Mouse (Mus musculus): ENCODE data around the gene Cfap45.

Cfap45 gene

DNA sequence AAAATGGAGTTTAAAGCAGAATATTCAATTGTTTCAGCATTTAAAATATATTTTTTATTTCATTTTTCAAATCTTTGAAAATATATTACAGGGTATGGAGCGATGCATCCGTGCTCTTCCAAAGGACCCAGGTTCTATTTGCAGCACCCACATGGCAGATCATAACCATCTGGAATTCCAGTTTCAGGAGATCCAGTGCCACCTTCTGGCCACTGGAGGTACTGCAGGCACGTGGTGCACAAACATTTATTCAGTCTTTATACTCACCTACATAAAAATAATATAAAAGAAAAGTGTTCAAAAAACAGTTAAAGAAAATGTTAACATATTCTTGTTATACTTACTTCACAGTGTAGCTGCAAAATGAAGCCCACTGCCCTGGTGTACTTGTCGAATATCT lies 2.6 kb upstream of the Cfap45 start:
- DNase-seq (ENCODE audit: low spot score) = no peak

DNA sequence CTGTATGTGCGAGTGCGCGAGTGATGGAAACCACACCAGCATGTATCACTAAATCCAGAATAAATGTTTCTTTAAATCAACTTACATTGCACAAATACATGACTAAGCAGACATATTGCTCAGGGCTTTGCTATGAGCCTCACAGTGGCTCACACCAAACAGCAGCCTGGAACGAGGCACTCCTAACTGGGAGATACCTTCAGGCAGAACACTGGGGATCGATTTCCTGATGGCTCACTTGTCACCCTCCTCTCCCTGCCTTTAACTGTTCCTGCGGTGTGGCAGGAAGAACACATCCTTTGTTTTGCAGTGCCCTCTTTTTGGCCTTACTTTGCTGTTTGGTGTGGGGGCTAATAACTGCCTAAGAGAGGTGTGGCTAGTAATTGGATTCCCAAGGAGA lies 957 bp upstream of the Cfap45 start:
- DNase-seq (ENCODE audit: low spot score) = no peak

DNA sequence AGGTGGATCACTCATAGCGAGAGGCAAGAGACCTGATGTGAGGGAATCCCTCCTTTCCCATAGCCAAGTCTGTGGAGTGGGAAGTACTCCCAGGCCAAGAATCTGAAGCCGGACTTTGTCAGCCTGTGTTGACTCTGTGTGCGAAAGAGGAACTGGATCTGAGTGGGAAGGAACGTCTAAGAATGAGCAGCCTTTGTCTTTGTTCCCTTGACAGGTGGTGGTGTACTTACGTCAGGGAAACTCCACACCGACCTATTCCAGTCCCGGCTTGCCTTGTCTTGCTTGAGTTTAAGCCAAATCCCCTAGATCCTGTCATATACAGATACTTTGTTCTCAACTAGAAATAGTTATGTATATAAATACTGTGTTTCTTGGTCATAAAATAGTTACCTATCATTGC lies 1.9 kb downstream of the Cfap45 start:
- no peak for DNase-seq (ENCODE audit: low spot score)

DNA sequence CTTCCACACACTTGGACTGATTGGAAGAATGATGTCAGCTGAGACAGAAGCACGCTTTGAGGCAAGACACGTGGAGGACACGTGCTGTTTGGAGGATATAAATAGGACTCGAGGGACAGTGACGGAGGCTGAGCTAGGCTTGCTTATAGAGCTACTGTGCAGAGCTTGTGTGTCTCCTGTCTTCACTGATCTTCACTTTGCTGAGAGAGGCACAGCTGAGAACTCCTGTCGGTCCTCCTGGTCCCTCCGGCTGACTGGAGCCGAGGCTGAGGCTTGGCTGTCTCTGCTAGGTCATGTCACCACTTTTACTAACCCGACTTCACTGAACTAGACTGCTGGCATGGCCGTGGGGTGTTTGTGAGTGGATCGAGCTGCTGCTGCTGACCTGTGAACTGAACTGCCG lies 3.1 kb downstream of the Cfap45 start:
- no peak for DNase-seq (ENCODE audit: low spot score)

DNA sequence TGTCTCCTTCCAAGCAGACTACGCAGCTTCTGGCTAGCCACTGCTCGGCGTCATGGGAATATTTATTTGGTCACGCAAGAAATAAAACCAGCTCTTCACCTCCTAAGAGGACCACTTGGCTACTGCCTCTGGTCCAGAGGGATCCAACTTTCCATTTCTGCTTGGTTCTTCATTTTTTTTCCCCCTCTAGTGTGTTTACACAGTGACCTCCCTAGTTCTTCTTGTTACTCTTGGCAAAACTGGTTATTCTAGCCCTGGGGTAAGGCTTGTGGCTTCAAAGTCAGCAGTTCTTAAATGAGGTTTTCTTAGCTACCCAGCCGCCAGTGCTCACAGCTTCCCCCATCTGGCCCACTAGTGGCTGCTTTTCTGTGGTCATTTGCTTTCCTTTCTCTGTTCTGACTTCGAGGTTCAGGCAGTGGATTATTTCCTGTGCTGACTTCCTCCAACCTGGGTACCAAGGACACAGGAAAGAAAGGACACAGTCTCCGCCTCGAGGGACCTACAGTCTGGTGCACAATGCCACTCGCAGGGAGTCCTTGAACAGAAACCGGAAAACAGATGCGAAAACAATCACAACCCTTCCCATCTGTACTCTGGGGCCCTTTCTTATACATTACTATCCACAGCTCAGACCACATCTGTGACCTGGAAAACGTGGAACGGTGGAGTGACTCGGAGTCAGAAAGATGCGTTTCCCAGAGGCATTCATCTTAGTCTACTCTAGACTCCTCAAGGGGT lies 4.6 kb downstream of the Cfap45 start:
- DNase-seq (ENCODE audit: low spot score) = no peak

DNA sequence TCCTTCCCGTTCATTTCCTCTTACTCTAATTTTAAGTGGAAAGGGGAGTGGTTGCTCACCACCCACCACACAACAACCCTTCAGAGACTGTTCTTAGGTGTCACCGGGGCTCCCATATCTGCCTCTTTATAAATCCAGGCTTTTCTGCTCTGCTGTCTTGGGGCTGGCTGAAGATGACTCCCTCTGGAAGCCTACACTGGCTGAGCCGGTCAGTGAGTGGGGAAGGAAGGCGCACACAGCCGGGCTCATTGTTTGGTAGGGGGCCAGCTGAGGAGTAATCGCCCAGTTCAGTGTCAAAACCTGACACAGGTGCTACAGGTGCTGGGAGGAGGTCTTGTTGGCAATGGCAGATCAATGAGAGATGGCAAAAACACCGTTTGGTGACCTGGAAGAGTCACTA lies 5.4 kb downstream of the Cfap45 start:
- no peak for DNase-seq (ENCODE audit: low spot score)

DNA sequence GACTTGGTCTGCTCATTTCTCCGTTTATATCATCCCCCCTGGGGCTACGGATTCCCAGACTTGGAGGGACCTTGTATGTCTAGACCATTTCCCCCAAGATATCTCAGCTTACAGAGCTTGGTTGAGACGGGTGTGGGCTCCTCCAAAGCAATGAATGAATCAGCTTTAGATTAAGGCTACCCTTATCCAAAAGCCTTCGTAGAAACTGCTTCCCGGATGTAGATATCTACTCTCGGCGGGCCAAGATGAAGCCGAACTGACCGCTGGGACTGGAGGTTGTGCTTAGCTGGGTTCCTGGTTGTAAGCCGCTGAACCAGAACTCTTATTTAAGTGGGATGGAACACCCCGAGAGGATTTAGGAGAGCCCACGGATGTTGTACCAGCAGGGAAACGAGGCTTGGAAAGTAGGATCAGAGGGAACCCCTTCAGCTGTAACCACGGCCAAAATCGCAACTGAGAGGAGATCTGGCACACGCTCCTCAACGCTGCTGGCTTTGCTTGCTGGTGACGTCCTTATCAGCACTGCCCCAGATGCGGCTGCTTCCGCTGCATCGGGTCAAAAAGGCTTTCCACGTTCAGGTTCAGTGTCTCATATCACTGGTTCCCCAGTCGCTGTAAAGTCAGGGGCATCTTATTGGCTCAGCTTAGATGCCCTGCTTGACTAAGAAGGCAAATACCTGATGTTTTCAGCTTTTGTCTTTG lies 5.9 kb downstream of the Cfap45 start:
- no peak for DNase-seq (ENCODE audit: low spot score)

DNA sequence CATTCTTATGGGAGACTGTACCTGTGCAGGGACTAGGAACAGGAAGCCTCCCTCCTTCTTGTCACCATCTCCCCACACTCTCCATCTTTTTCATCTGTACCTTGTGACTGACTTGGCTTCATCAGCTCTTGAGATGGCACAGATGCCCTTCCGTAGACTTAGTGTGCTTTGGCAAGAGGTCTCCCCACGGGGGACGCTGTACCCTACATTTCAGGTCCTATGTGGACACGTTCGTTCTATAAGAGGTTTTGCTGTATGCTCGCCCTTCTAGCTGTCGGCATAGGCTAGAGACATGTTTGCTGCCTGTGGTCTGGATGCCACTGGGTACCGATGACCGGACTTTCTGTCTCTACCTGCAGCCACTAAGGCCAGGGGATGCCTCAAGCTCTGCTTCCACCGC lies 6.8 kb downstream of the Cfap45 start:
- no peak for DNase-seq (ENCODE audit: low spot score)

DNA sequence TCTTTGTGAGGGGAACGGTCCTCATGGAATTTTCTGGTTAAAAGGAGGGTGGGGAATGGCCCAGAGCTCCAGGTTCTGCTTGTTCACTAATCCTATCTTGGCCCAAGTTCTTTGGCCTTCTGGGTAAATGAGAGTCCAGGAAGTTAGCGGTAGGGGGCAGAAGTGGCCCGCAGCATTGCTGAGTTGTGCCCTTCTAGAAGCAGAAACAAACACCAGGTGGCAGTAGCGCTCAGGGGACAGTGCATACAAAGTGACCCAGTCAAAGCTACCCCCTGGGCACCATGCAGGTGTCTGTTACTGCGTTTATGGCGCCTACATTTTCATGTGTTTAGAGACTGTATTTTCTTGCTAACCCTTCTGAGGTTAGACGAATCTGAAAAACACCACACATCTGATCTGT lies 8.1 kb downstream of the Cfap45 start:
- peak; percentile 69 for DNase-seq (ENCODE audit: low spot score)

DNA sequence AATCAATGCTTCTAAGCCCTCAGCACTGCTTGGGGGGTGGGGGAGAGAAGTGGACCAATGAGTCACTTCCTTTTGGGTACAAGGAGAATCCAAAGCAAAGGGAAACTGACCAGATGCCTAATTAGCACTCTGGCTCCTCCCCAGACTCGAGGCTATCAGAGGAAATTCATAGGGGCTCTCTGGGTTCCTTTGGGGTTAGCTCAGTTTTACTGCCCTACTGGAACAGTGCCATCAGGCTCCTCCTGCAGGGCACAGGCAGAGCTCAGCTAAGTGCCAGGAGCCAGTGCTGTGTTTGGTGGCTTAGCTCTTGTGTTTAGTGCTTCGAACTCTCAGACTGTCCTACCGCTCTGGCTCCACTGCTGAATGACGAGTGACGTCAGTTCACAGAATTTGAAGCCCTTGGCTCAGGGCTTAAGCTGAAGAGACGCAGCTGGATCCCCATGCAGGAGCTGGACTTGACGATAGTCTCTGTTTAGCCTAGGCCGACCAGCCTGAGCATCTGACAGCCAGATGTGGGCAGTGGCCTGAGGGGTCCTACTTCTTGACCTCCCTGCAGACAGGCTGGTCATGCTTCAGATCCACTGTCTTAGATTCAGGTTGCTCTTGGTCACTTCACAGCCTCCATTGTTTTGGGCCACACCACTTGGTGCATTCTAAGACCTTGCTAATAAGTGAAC lies 10.1 kb downstream of the Cfap45 start:
- DNase-seq (ENCODE audit: low spot score) = no peak

DNA sequence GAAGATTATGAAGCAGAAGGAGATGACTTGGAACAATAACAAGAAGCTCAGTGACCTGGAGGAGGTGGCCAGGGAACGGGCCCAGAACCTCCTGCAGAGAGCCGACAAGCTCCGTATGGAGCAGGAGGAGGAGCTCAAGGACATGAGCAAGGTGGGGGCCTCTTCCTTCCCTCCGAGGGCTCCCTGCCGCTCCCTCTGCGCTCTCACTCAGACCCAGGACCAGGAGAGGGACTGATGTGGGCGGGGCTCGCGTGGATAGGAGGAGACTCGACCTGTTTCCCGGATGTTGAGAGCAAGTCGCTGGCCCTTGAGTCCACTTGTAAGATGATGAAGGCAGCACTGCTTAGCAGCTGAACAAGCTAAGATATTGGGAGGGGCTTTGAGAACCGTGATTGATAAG lies 11.9 kb downstream of the Cfap45 start:
- no peak for DNase-seq (ENCODE audit: low spot score)

DNA sequence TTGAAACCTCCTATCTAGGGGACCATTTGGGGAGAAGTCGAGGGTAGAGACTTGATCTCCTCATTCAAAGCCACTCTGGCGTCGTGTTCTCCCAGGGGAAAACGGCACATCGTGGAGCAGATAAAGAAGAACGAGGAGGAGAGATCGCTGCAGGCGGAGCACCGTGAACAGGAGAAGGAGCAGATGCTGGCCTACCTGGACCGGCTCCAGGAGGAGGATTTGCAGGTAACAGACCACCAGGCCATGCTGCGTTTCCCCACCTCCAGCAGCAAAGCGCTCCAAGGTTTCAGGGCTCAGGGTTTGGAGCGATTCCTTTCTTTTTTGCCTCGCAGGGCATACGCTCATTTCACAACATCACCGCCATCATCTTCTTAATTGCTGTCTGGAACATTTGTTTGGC lies 14.5 kb downstream of the Cfap45 start:
- DNase-seq (ENCODE audit: low spot score) = no peak

DNA sequence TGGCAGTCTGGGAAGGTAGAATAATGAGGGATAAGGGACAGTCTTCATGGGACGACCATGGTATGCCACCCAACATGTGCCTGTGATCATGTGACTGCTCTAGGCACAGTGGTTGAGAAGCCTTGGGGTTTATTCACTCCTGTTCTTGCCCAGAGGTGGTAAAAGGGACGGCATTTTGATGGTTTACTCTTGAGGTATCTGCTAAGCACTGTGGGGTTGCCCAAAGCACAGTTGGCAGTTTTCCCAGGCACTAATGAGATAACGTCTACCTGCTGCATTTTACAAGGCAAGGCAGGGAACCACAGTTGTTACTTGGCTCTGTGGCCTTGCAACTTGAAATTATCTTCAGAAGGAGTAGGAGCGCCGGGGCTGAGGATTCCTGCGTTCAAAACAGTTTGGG lies 19.2 kb downstream of the Cfap45 start:
- no peak for DNase-seq (ENCODE audit: low spot score)

DNA sequence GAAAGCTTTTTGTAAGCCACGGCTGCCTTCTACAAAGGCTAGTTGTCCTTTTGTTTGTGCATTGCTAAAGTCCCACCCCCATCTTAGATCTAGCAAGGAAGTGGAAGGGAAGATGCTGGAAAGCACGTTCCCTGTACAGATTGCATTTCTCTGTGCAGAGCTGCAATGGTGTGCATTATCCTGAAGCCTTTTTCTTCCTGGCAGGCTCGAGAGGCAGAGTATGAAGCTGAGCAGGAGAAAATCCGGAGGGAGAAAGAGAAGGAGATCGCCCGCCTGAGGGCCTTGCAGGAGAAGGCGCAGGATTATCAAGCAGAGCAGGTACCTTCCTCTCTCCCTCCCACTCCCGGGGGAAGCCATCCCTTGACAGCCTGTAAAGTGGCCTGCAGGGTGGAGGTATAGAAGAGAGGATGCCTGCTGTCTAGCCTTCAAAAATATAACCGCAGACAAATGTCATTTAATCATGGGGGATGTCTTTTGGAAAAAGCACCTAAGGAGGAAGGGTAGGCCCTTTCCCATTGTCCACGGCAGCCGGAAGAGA lies 19.8 kb downstream of the Cfap45 start:
- no peak for DNase-seq (ENCODE audit: low spot score)

DNA sequence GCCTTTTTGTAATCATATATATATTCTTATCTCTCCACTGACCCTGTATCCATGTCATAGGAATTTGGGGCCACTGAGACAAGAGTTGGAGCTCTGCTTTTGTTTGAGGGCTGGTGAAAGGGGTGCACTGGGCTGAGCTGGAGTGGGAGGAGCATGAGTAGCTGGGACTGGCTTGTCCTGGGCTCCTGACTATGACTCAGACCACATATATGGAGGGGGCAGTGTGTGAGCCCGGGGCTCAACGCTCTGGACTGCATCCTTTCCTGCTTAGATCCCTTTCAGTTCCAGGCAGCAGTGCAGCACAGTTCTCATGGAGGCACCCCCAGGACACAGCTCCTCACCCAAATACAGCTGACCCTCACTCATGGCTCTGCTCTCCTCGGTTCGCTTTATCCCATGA lies 25.5 kb downstream of the Cfap45 start:
- no peak for DNase-seq (ENCODE audit: low spot score)

DNA sequence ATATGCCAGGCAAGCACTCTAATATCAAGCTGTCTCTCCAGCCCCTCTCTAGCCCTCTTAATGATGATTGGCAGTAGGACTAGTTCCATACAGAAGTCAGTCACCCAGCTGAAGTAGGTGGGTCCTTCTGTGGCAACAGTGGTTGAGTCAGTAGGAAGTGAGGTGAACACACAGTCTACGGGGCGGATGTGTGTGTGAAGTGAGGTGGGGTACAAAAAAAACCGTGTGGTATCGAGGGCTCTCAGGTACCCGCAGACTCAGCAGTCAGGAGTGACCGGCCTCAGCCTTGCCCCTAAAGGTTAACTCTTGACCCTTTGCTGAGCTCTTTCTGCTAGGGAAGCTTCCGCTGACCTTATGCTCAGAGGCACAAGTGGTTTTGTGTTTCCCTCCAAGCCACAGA lies 27.9 kb downstream of the Cfap45 start:
- DNase-seq (ENCODE audit: low spot score) = no peak

DNA sequence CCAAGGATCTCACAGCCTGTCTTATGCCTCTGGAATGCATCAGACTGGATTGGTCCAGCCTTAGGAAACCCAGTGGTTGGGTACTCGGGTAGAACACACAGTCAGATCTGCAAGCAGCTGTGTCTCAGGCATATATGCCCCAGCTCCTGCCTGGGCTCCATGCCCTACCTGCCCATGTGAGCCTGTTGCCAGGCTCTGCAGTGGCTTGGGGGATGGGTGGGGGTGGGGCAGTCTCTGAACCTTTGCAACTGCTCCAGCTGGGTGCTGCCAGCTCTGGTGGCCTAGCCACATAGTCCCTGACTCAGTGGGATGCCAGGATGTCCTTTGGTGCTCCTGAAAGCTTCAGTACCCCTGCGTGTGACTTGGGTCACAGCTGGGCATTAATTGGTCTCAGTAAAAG lies 28.7 kb downstream of the Cfap45 start:
- no peak for DNase-seq (ENCODE audit: low spot score)

DNA sequence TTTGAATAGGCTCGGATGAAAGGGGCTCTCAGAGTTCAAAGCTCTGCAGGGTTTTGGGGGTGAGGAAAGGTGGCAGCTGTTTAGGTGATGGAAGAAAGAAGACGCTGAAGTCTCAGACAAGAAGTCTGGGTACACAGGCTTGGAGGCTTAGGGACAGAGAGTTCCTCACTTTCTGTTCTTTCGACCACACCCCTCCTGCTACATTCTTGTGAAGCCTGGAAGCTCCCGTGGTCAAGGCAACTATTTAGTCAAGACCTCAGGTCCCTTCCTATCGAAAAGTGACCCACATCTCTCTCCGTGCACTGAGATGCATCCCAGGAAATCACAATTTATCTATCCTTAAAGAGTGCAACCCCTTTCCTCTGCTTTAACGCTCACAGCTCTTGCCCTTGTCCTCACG lies 29.1 kb downstream of the Cfap45 start:
- no peak for DNase-seq (ENCODE audit: low spot score)

DNA sequence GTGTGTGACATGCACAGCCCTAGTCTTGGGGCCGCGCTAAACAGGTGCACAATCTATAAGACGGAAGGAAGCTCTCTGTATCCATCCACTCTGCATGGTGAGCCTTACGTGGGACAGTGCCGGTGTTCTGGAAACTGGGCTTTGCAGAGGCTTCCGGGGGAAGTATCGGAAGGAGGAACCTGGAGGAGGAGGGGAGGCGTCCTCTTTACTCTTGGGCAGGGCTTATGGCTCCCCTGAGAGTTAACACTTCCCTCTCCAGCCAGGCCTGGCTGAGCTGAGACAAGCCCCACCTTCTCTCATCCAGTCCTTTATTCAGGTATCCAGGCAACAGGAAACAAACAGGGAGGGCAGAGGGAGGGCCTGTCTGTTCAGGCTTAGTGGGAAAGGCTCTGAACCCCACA lies 29.9 kb downstream of the Cfap45 start:
- DNase-seq (ENCODE audit: low spot score) = peak; percentile 9

DNA sequence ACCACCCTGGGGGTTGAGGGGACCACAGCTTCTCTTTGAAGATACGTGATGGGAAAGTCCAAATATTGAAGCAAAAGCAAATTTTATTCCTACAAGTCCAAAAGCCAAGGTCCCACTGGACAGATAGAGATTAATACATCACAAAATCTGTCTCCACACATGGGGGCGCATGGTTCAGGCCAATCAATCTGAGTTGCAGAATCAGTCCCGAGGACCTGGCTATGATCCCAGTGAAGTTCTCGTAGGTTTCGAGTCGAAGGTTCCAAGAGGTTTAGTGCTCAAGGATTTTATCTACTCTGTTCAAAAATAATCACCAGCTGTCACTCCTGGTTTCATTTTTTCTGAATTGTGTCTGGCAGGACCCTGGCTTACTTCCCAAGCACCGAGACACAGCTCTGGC lies 30.4 kb downstream of the Cfap45 start:
- no peak for DNase-seq (ENCODE audit: low spot score)

DNA sequence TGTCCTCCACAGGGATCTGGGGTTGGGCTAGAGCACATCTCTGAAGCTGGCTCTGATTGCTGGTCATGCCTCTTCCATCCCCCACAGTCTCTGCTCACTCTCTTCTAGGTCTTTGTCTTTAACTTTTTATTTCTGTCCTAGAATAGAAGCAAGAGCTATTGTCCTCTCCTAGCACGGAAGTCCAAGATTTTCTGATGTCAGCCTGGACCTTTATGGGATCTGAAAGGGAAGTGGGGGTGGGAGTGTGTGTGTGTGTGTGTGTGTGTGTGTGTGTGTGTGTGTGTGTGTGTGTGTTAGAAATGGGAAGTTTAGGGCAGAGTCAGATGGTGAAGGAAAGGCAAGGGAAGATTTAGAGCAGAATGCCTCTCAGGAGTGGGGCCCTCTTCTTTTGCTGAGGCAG lies 32.0 kb downstream of the Cfap45 start:
- DNase-seq (ENCODE audit: low spot score) = no peak

DNA sequence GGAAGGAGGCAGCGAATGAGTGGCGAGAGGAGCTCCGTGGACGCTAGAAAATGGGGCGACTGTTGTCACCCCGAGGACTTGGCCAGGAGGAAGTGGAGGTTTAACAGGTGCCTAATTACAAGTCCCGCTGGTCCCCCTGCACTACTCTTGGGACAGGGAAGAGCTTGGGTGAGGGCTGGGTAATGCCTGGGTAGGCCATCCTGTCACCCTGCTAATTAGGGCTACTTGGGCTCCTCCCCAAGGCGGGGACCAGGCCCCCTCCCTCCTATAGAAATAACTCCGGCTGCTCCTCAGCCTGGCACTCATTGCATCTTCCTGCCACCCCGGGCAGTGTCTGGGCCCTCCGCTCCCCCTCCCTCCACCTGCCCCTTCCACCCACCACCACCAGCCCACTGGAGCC lies 35.0 kb downstream of the Cfap45 start, which contains the start of gene Vsig8:
Vsig8 (plus strand) TSS at position 301 of the 400 bp plus-strand sequence.
- no peak for DNase-seq (ENCODE audit: low spot score)

Data from left cerebral cortex, adult 11 months (tissue).